Mouse (Mus musculus): ENCODE data around the gene Ppp1r3c.
"Not testable (repeated sequence)": the region's sequence is repeated elsewhere in the genome, so short reads cannot be mapped to it uniquely, and the experiment has no call there.

Ppp1r3c gene

DNA sequence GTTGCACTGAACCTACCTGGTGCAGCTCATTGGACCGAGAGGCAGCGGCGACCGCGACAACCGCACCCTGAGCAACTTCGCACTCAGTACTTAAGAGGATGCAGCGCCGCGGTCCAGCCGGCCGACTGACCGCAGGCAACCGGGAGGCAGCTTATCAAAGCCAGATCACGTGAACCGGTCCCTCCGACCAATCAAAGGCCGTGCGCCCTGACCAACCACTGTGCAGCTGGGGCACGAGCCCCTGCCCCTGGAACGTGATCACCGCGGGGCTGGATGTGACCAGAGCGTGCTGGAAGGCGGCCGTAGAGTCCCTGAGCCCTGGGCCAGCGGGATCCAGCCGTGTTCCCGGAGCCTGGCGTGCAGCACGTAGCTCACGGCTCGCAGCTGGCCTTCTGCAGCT is at the start of gene Ppp1r3c:
Gene Ppp1r3c (minus strand): TSS at position 117 of the 400 bp plus-strand sequence.
- DNase-seq: peak; percentile 19 to 25

DNA sequence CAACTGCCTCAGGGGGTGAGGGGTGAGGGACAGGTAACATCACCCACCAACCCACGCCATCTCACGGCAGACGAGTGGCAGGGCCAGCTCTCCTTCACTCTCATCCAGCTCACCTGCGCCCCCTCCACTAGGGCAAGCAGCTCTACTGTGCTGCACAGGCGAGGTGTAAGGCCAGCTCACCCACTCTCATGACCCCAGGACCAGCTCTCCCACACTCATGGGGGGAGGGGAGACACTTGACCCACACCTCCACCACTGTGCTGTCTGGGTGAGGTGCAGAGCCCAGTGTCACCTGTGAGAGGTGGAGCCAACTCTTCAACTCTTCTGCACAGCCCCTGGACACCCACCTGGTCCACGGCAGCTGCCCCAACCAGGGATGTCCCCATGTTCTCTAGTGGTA is 46.7 kb upstream of the Ppp1r3c start:
- DNase-seq: no peak

GRCm38 (mm10) chr19:36782591-36782990 is 46.1 kb upstream of the Ppp1r3c start:
- no peak for DNase-seq

GRCm38 (mm10) chr19:36781996-36782395 is 45.5 kb upstream of the Ppp1r3c start:
- no peak for DNase-seq

- DNase-seq: no peak
Measured at GRCm38 (mm10) chr19:36780375-36780774, 43.9 kb upstream of the Ppp1r3c start.

DNA sequence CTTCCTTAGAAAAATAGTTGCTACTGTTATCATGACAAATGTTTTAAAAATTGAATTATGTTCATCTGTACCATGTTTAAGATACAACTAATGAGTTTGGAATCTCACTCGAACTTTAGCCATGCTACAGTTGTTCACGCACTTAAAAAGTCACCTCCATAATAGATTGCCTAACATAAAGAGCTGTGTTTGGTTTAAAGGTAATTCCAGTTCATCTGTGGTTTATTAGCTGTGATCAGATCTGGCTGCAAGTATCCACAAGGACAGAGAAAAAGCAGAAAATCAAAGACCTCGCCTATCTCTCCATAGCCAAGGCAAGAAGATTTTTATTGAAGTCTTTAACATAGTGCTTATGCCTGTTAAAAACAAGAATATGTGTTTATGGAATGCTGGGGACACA is 43.3 kb upstream of the Ppp1r3c start:
- no peak for DNase-seq

DNA sequence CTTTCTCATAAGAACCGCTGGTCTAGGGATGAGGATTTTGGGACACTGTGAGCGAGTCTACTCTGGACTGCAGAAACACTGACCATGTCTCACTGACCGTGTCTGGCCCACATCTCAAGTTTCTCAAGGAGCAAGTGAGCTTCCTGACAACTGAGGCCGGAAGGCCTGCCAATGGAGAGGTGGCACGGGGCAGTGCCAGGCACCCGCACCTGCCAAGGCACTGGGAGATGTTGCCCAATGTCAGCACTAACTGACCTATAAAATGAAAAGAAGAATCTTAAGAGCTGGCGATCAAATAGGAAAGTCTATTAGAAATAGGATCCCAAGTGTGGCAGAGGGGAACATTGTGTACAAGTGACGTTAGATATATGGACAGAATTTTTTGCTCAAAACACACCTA is 39.1 kb upstream of the Ppp1r3c start:
- no peak for DNase-seq

DNA sequence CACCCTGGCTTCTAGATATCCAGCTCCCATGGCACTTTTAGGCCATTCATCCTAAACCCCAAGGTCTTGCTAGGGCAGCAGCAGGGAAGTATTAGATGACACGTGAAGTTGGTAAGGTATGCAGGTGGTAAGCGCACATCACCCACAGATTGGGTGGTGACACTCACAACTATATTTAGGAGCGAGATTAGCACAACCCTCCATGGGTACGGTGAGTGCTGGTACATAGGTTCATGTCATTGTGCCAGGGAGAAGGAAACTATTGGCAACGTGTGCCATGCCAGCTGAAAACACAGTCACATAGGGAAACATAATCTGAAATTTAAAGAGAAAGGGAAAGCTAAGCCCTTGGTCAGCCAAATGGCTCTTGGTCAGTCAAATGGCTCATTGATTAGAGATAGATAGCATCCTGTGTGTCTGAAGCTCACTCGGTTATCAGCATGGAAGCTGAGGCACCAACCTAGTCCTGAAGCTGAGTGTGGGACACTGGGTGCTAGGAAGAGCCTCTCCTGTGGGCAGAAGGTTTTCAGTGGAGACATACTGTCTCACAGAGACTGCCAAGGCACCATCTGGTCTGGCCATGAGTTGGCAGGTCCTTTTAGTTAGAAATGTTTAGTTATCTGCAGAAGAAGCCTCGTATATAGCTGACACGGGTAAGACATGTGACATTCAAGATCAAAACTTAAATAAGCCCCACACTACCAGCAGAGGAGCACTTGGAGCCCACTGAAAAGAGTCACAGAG is 37.4 kb upstream of the Ppp1r3c start:
- DNase-seq: no peak

DNA sequence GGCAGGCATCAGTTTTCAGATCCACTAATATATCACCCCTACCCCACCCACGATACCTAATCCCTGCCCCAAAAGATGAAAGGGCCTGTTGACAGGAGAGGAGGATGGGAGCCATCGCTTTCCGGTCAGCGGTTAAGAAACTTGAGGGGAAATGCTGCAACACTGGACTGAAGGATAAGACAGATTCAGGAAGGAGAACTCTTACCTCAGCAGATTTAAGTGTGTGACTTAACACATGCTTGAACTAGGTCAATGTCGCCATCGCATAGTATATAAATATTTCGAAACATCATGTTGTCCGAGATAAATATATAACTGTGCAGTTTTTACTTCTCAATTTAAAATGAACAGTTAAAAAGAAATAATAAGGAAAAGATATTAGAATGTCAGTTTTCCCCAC is 31.6 kb upstream of the Ppp1r3c start:
- DNase-seq: no peak

DNA sequence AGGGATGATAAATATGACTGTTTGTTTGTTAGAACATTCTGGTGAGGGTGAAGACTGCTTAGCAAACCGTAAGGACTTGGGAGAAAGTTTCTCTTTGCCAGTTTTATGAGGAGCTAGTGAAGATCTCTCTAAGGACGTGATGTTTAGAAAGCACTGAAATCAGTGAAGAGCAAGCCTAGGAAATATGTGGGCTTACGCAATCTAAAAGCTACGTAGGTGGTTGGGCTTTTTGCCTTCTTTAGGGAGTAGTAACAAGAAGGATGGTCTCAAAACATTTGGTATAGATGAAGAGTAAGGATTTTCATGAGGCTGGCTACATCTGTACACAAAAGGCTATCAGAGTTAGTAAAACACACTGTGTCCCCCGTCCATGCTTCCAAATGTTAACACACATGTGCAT is 28.0 kb upstream of the Ppp1r3c start:
- DNase-seq: no peak

DNA sequence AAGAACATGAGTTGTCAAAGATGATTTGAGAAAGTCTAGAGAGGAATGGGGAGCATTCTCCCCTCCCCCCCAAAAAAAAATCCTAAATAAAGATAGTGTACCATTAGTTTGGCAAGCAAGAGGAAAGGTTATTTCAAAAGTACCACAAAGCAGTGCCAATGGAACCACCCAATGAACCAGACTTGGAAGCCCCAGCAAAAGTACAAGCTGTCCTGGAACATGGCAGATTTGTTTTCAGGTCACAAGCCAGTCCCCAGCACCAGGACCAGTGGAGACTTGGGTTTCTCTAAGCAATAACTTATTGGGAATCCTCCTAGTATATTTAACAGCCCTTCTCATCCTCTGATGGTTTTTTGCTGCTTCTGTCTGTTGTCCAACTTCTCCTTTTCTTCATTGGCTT is 12.5 kb upstream of the Ppp1r3c start:
- no peak for DNase-seq

DNA sequence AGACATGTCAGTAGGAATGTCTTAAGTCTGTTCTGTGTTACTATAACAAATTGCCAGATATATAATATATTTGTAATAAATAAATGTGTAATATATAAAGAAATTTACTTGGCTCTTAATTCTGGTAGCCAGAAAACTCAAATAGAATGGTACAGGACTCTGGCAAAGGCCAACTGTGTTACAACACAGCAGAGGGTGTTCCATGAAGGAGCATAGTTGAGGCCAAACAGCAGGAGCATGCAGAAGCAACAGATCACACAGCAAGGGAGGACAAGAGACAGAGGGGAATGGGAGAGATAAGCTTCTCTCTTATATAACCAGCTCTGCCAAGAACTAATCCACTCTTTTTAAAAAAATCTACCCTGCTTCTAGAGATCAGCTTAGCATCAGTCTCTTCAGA is 5.9 kb upstream of the Ppp1r3c start:
- no peak for DNase-seq

DNA sequence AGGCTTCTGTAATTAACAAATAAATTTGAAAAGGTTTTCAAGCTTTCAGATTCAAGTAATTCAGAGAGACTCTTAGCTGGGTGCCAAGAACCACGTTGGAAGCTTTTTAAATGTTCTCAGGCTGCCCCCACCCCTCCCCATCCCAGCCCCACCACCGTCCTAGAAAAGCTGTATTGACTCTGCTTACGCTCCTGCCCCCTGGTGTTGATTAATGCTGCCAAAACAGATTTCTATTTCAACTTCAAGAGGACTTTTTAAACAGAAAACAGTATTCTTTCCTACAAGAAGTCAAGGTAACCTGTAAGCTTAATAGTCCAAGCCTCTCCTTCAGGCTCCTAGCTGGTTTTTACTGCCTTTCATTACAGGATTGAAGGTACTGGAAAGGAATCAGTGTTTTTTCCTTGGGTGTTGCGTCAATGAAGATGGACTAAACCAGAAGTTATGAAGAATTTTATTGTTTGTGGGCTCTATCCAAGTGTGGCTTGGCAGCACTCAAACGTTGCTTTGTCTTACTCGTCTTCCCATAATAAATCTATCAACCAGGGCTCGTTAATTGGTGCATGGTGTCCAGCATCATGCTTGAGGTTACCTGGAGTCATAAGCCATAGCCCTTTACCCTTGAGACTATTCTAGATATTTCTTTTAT is 3.2 kb upstream of the Ppp1r3c start:
- no peak for DNase-seq

GRCm38 (mm10) chr19:36738009-36738408 is 1.6 kb upstream of the Ppp1r3c start:
- no peak for DNase-seq

GRCm38 (mm10) chr19:36737087-36737486 is 634 bp upstream of the Ppp1r3c start:
- DNase-seq: no peak

DNA sequence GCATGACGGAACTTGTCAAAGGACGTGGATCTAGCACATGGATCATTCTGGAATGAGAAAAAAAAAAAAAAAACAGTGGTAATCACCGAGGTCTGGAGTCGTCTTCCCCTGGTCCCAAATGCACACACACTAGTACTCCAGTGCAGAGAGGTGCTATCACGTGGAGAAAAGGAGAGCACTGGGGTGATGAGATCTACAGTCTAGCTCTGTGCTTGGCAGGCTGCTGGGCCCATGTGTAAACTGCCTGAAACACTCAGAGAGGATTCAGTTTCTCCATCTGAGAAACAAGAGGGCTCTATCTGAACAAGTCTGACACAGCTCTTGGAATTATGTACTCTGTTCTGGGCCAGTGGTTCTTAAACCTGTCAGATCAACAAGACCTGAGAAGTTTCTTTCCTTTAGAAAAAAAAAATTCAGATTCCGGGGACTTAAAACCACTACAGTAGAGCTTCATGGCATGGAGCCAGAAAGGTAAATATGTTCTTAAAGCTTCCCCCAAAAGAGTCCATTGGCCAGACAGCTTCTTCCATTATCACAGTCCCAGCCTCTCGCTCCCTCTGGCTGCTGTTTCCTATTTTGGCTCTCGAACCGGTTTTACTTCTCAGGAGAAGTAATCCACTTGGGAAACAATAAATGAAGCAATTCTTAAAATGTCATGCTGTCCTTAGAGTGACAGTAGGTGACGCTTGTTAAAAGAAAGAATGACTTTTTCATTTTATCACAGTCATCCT is 2.0 kb downstream of the Ppp1r3c start:
- DNase-seq: no peak

DNA sequence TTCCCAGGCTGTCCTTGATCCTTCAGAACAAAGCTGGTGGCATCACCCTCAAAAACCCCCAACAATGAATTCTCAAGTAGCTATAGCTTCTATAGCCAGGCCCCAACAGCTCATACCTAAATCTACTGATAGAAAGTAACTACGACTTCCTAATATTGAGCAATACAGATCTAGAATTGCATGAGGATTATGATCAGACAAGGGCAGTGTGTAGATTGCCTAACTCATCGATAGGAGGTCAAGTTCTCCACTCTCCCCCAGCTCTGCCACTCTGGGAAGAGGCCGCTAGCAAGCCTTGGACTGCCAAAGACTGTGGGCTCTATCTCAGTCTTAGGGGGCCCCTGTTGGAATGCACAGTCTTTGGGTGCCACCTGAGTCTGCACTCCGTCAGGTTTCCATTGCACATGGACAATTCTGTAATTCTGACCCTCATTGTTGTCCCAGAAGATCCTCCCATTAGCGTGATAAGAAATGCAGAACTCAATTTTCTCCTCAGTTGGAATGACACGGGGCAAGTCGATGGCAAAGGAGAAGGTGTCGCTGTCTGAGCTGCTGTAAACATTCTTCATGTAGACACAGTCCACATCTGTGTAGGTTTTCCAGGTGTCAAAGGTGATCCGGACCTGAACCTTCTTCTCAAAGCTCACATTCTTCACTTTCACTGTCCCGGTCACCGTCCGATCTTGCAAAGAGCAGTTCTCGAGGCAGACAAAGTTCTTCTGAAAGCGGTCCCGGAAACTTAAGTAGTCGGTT is 3.1 kb downstream of the Ppp1r3c start:
- no peak for DNase-seq

DNA sequence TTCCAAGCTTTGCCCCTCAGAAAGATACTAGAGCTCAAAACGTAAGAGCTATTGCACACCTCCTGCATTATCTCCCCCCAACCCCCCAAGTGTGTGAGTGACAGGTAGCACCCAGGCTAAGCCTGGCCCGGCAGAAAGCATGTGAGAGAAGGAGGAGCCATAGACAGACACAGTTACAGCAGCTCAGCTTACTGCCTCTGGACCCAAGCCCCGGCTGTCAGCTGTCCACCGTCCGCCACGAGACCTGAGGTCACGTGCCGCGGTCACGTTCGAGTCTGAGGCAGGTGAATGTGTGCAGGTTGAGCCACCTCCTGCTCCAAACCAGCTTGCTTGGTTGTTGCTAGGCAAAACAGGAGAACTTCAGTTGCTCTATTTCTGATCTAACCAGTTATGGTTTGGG is 5.1 kb downstream of the Ppp1r3c start:
- DNase-seq: no peak

- DNase-seq: not testable (repeated sequence)
Measured at GRCm38 (mm10) chr19:36730414-36730813, 6.0 kb downstream of the Ppp1r3c start.

- DNase-seq: no peak
Measured at GRCm38 (mm10) chr19:36728741-36729460, 7.6 kb downstream of the Ppp1r3c start.

DNA sequence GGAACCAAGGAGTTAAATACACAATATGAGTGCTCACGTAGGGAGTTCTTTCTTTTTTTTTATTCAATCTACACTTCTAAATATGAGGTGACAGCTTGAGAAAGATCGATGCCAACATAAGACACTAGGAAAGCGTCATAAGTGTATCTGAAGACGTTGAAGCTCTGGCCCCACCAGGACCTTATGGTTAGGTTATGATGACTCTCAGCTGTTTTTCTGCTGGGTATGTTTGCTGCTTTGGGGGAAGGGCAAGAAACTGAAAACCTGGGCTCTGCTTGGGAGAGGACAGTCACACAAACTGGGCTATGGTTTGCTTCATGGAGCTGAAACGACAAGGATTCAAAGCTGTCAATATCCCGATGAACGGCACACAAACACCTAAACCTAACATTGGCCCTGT is 11.5 kb downstream of the Ppp1r3c start:
- no peak for DNase-seq

DNA sequence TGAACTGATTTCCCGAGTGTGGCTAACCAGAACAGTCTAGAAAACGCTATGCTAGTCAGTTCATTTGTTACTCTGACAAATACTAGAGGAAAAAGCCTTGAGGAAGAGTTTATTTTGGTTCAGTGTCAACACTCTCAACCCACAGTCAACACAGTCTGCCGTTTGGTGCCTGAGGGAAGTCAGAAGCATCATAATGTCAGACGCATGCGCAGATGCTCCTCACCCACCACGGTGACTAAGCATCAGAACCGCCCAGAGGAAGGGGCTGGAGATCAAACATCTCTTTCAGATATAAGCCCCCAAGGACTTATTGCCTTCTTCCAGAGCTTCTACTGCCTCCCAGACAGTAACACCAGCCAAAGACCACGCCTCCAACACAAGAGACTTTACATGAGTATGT is 15.3 kb downstream of the Ppp1r3c start:
- no peak for DNase-seq

DNA sequence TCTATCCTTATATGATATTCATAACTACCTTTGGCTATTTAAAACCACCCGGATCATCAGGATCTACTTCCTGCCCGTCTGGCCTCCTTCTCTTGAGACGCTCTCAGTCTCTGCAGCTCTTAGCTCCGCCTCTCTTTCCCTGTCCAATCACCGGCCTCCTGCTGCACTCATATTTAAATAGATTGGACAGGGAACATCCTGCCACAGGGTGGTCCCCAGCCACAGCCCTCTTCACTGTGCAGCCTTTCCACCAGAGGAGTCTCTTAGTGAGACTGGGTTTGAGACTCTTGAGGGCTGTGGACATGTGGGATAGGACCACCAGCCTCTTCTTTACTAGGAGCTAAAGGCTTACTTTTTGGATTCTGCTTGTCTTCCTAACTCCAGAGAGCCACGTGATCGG is 20.2 kb downstream of the Ppp1r3c start:
- DNase-seq: no peak
